Mouse (Mus musculus) small intestine, adult 10 weeks (tissue): ENCODE data around the gene Ost4. TPM values are rescaled to one million over a fixed set of nuclear protein-coding genes. Genes with fewer than 3 reads are reported as not detected.

Source experiments
- polyA plus RNA-seq: library from polyadenylated mRNA; stranded (reverse); fragments of 350-450 nt; fragmentation: Illumina TruSeq; extraction: RNeasy Lipid Tissue Mini Kit (QIAGEN cat#74804); gene quantifications from one replicate; pipeline ENCODE4 v1.2.3, GENCODE M21; 2014; ENCODE audit warnings: low replicate concordance

The Ost4 gene
- 273 TPM for polyA plus RNA-seq

GRCm38 (mm10) chr5:30907413-30908059 lies at the start of gene Ost4:
Ost4 (minus strand) TSS chr5:30907788.

GRCm38 (mm10) chr5:30944956-30945781 lies 37.6 kb upstream of the Ost4 start, which contains the start of gene Cgref1:
Cgref1 (minus strand) TSS chr5:30945591.

GRCm38 (mm10) chr5:30921256-30922033 lies 13.9 kb upstream of the Ost4 start, which contains the start of gene Khk:
Khk (plus strand) TSS chr5:30921431.

GRCm38 (mm10) chr5:30913060-30913841 lies 5.7 kb upstream of the Ost4 start, which contains the start of gene Emilin1:
Emilin1 (plus strand) TSS chr5:30913402.

GRCm38 (mm10) chr5:30888337-30889087 lies 19.1 kb downstream of the Ost4 start, which contains the start of gene Agbl5:
Agbl5 (plus strand) TSS chr5:30888694.

GRCm38 (mm10) chr5:30867712-30868111 lies 39.9 kb downstream of the Ost4 start, which contains the start of gene Tmem214:
Tmem214 (plus strand) TSS chr5:30868012.

Other genes with a start within 250 kb of the Ost4 start
- 24.2 TPM for gene Cenpa, start 241.0 kb downstream of the Ost4 start, polyA plus RNA-seq
- gene Dpysl5, start 196.2 kb downstream of the Ost4 start, polyA plus RNA-seq, result 0.37 TPM
- 9.5 TPM for gene Mapre3, start 93.1 kb downstream of the Ost4 start, polyA plus RNA-seq
- 15.1 TPM for gene Tmem214, start 39.8 kb downstream of the Ost4 start, polyA plus RNA-seq
- gene Agbl5, start 19.1 kb downstream of the Ost4 start, polyA plus RNA-seq, result 2.3 TPM
- gene Emilin1, start 5.6 kb upstream of the Ost4 start, polyA plus RNA-seq, result 0.11 TPM
- gene Khk, start 13.6 kb upstream of the Ost4 start, polyA plus RNA-seq, result 2.0 TPM
- gene Cgref1, start 37.8 kb upstream of the Ost4 start, polyA plus RNA-seq, result 18.4 TPM
- 17.1 TPM for gene Preb, start 52.6 kb upstream of the Ost4 start, polyA plus RNA-seq
- 0.30 TPM for gene Tcf23, start 60.9 kb upstream of the Ost4 start, polyA plus RNA-seq
- gene Atraid, start 140.5 kb upstream of the Ost4 start, polyA plus RNA-seq, result 41.8 TPM
- 3.5 TPM for gene Slc5a6, start 141.1 kb upstream of the Ost4 start, polyA plus RNA-seq
- gene Cad, start 147.0 kb upstream of the Ost4 start, polyA plus RNA-seq, result 0.33 TPM
- gene Dnajc5g, start 198.5 kb upstream of the Ost4 start, polyA plus RNA-seq, result not detected
- gene Slc30a3, start 200.4 kb upstream of the Ost4 start, polyA plus RNA-seq, result not detected
- gene Trim54, start 208.9 kb upstream of the Ost4 start, polyA plus RNA-seq, result not detected
- gene Ucn, start 231.0 kb upstream of the Ost4 start, polyA plus RNA-seq, result not detected
- gene Mpv17, start 246.5 kb upstream of the Ost4 start, polyA plus RNA-seq, result 10.0 TPM